Mouse (Mus musculus) cerebellum, postnatal 4 days (tissue): Measurements from ENCODE around the gene Kif3c.
"Not testable (repeated sequence)": the region's sequence is repeated elsewhere in the genome, so short reads cannot be mapped to it uniquely, and the experiment has no call there.

Experiments used
- DNase-seq, 2 experiments: peaks; one replicate each; pipeline ENCODE4 v3.0.0; 2022; ENCODE audit warnings: low spot score in 2 of 2, mixed read lengths in 1 of 2

Gene Kif3c

DNA sequence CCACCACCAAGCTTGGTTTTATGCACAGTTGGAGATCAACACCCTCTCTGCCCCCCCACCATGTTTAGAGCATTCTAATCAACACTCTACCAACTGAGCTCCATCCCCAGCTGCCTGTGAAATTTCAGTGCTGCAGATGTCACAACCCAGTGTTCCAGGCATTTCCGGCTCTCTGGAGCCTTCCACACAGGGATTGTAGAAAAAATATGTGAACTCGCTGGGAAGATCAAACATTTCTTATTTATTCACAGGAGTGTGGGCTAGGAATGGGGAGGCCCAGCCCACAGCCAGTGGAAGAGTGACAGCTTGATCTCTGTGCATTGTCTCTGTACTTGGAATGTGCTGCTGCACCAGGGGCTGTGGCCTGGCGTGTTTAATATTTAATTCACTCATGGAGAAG lies 3.8 kb downstream of the Kif3c start:
- no peak for DNase-seq

- DNase-seq = no peak
These were observed 6.3 kb downstream of the Kif3c start for GRCm38 (mm10) chr12:3370979-3371925.

DNA sequence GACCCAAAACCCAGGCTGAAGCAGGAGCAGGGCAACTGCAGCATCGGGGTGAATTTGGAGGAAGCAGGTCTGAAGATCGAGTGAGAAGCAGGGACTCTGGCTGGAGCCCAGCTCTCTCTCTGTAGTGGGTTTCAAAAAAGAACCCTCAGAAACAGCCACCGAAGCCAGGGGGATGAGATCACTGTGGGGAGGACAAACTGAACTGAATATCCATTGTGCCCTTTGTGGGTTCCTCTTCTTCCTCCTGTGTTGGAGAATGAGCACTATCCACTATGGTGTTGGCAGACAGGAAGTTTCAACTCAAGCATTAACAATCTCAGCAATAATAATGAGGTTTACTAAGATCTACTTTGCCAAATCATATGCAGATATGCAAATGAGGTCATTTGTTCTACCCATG lies 7.1 kb downstream of the Kif3c start:
- DNase-seq = no peak

- no peak for DNase-seq
These were observed 8.6 kb downstream of the Kif3c start for GRCm38 (mm10) chr12:3373566-3373965.

GRCm38 (mm10) chr12:3374552-3374951 lies 9.6 kb downstream of the Kif3c start:
- DNase-seq = no peak

DNA sequence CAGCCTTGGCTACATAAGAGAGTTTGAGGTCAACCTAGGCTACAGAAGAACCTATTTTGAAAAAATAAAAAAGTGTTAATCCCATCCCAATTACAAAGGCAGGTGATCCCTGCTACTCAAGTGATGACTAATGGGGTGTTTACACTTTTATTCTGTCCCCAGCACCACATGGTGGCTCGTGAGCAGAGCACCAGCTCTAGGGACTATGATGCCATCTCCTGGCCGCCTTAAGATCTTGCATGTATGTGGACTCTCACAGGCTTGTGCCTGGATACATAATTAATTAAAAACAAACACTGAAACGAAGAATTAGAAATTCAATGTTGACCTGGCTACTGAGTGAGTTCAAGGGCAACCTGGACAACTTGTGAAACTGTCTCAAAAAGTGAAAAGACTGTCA lies 12.3 kb downstream of the Kif3c start:
- DNase-seq = no peak

DNA sequence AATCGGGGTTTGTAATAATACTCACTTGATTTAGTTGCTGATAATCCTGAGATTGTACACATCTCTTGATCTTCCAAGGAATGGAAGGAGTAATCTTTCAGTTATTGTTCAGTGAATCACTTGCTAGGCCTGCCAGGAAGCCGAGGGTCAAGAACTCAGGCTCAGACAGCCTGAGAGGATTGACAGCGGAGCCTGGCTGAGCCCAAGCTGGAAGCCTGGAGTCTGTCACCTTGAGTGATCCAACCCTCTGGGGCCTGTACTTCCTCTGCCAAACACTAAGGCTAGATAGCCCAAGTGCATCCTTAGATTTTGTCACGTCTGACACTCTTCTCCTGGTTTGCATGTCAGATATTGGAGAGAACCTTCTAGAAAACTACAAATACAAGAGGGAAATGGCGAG lies 12.8 kb downstream of the Kif3c start:
- no peak for DNase-seq

GRCm38 (mm10) chr12:3384860-3385259 lies 19.9 kb downstream of the Kif3c start:
- DNase-seq = no peak

DNA sequence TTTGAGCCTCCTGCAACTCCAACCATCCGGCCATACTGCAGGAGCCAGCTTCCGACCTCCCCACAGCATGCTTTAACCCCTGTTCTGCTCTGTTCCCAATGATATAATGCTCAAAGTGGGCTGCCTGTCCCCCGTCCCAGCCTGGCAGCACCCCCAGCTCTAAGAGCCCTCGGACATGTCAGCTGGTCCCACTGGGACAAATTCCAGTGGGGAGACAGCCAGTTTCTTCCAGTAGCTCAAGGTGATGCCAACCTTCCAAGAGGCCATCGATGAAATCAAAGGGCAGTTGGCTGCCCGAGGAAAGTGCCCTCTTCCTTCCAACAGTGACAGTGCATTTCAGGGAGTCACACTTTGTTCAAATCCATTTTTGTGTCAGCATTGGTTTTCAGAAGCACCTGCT lies 20.3 kb downstream of the Kif3c start:
- no peak for DNase-seq

GRCm38 (mm10) chr12:3385940-3386339 lies 21.0 kb downstream of the Kif3c start:
- no peak for DNase-seq

- no peak for DNase-seq
These were observed 23.0 kb downstream of the Kif3c start for GRCm38 (mm10) chr12:3387891-3388290.

- DNase-seq = no peak
These were observed 24.5 kb downstream of the Kif3c start for GRCm38 (mm10) chr12:3389394-3389793.

GRCm38 (mm10) chr12:3390071-3390470 lies 25.1 kb downstream of the Kif3c start:
- no peak for DNase-seq

- DNase-seq = peak; percentile 75 to 77
These were observed 25.8 kb downstream of the Kif3c start for GRCm38 (mm10) chr12:3390577-3391262.

- DNase-seq = no peak
These were observed 26.3 kb downstream of the Kif3c start for GRCm38 (mm10) chr12:3391276-3391675.

- DNase-seq = no peak
These were observed 28.2 kb downstream of the Kif3c start for GRCm38 (mm10) chr12:3393140-3393539.

- DNase-seq = no peak
These were observed 32.0 kb downstream of the Kif3c start for GRCm38 (mm10) chr12:3396931-3397330.

DNA sequence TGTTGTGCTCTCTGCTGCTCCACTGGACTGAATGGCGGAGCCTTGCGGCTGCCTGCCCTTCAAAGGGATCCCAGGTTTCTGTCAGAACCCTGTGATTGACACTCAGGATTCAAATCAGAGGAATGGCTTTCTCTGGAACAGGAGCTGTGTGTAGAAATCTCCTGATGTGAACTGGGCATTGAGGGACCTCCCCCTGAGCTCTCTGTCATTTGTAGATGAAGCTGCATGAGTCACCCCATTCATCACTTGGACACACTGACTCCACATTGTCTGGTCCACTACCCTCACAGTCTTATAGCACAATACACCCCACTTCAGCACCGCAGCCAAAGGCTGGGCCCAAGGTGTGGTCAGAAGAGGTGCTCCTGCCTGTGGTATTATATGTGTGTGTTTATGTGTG lies 40.7 kb downstream of the Kif3c start:
- DNase-seq = not testable (repeated sequence)

GRCm38 (mm10) chr12:3406585-3406984 lies 41.7 kb downstream of the Kif3c start:
- DNase-seq = no peak

DNA sequence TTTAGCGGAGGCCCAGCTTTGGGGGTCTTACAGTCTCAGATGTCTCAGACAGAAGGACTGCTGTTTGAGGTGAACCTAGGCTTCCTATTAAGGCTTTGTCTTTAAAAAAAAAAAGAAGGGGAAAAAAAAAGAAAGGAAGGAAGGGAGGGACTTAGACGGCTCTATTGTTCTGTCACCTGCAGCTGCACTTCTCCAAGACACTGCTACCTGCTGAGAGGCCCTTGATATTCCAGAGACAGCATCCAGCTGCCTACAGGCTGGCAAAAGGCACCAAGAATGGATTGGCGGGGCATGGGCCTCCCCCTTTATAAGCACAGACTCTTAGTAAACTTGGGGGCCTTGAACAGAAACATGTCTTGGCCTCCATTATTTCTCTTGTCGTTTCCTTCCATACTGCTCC lies 50.0 kb downstream of the Kif3c start:
- no peak for DNase-seq

- DNase-seq = no peak
These were observed 53.8 kb downstream of the Kif3c start for GRCm38 (mm10) chr12:3418761-3419160.

DNA sequence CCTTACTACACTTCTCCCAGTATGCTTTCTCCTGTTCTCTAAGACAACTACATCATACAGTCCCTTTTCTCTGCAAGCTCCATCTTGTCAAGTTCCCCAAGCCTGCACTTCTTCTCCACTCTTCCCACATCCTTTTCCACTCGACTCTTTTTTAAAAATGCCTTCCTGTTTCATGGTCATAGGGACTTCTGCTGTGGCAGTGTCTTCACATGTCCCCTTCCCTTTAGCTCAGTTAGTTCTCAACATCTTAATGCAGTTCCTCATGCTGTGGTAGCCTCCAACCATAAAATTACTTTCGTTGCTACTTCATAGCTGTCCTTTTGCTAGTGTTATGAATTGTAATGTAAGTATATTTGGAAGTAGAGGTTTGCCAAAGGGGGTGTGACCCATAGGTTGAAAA lies 55.6 kb downstream of the Kif3c start:
- no peak for DNase-seq

DNA sequence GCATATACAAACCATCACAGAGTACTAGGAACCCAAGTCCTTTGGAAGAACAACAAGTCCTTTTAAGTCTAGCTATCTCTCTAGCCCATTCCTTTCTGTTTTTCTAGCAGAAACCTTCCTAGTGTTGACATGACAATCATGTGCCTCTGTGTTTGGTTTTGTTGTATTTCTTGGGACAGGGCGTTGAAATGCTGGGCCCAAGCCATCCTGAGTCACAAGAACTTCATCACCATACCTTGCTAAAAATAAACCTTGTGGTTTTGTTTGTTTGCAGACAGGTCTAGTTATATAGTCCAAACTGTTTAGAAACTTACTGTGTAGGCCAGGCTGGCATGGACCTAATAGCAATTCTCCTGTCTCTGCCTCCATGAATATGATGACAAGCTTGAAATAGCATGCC lies 57.9 kb downstream of the Kif3c start:
- DNase-seq = no peak
